Mouse (Mus musculus) hindbrain, embryonic 16.5 days (tissue): ENCODE results near the gene Gnrhr. TPM values are rescaled to one million over a fixed set of nuclear protein-coding genes. Genes with fewer than 3 reads are reported as not detected.

Experiments
- ATAC-seq: fragments of 200-750 bp; cut with Nextera tagmentation; 2 replicates; pipeline ENCODE4 v1.8.0; 2017; ENCODE audit warnings: moderate TSS enrichment, moderate library complexity
- H3K27ac ChIP-seq: fragments of 300-500 bp; sonication (generic); 2 replicates; pipeline ENCODE4 v1.5.1; 2014; ENCODE audit warnings: low read depth, mild to moderate bottlenecking, control low read depth, low read length, moderate library complexity
- H3K27me3 ChIP-seq: fragments of 300-500 bp; sonication (generic); replicated peaks from 2 replicates; pipeline ENCODE4 v1.6.1; 2014; ENCODE audit warnings: low read length; ENCODE audit not compliant: control insufficient read depth, insufficient read depth
- H3K36me3 ChIP-seq: fragments of 300-500 bp; sonication (generic); 2 replicates; pipeline ENCODE4 v1.6.1; 2014; ENCODE audit warnings: mild to moderate bottlenecking, low read length, moderate library complexity, mixed read lengths; ENCODE audit not compliant: control insufficient read depth, insufficient read depth
- H3K4me1 ChIP-seq: fragments of 300-500 bp; sonication (generic); 2 replicates; pipeline ENCODE4 v1.6.1; 2014; ENCODE audit warnings: low read depth, low read length; ENCODE audit not compliant: control insufficient read depth, insufficient read depth
- H3K4me2 ChIP-seq: fragments of 300-500 bp; sonication (generic); 2 replicates; pipeline ENCODE4 v1.6.1; 2014; ENCODE audit warnings: mild to moderate bottlenecking, low read length, control low read depth, moderate library complexity
- H3K4me3 ChIP-seq: fragments of 300-500 bp; sonication (generic); 2 replicates; pipeline ENCODE4 v1.5.1; 2014; ENCODE audit warnings: mild to moderate bottlenecking, low read length, control low read depth, moderate library complexity
- H3K9ac ChIP-seq: fragments of 300-500 bp; sonication (generic); 2 replicates; pipeline ENCODE4 v1.6.1; 2014; ENCODE audit warnings: low read depth, mild to moderate bottlenecking, control low read depth, low read length, moderate library complexity
- H3K9me3 ChIP-seq: fragments of 300-500 bp; sonication (generic); 2 replicates; pipeline ENCODE4 v1.6.1; 2014; ENCODE audit warnings: mild to moderate bottlenecking, low read length, moderate library complexity; ENCODE audit not compliant: control insufficient read depth
- WGBS: fragments of 180-500 bp; shearing (Covaris S2); extraction: QIAGEN DNeasy Blood & Tissue Kit; methylation state at CpG from one replicate; pipeline ENCODE4 v1.1.7; 2014; 5-methylcytosine and 5-hydroxymethylcytosine counted together
- polyA plus RNA-seq: library from polyadenylated mRNA; unstranded; fragments of >200 nt; fragmentation: Nextera tagmentation; extraction: Ambion mirVana; gene quantifications from 2 replicates; pipeline ENCODE4 v1.2.1, GENCODE M21; 2015

Gene Gnrhr
- polyA plus RNA-seq: not detected in 2 replicates

GRCm38 (mm10) chr5:86197801-86198200 is at the start of gene Gnrhr:
TSS of gene Gnrhr (minus strand) at chr5:86197901.
- Histone ChIP-seq H3K4me3 (no peak within 1 kb of the TSS), H3K9ac (no peak within 1 kb of the TSS), H3K27me3 (no peaks in the 10 kb centered on the region), H3K36me3 (no peaks in the 10 kb centered on the region), H3K27ac (no peak within 1 kb of the TSS), H3K9me3 (no peaks in the 10 kb centered on the region), H3K4me1 (no peaks in the 10 kb centered on the region), H3K4me2 (no peak within 1 kb of the TSS)
- WGBS: 92% methylated on average over 10 of the region's 10 CpGs
- no peak for ATAC-seq

- Histone ChIP-seq H3K4me3 (no peak overlapping the region), H3K9ac (no peak overlapping the region), H3K27me3 (no peaks in the 10 kb centered on the region), H3K36me3 (no peaks in the 10 kb centered on the region), H3K4me1 (no peaks in the 10 kb centered on the region), H3K27ac (no peak overlapping the region), H3K9me3 (no peaks in the 10 kb centered on the region), H3K4me2 (no peak overlapping the region)
- 89% methylated on average over 11 of the region's 11 CpGs for WGBS
- ATAC-seq: no peak
Measured at GRCm38 (mm10) chr5:86246559-86246958, 48.9 kb upstream of the Gnrhr start.

GRCm38 (mm10) chr5:86244880-86245279 is 47.2 kb upstream of the Gnrhr start:
- Histone ChIP-seq H3K4me3 (no peak overlapping the region), H3K4me1 (no peaks in the 10 kb centered on the region), H3K27me3 (no peaks in the 10 kb centered on the region), H3K4me2 (no peak overlapping the region), H3K9me3 (no peaks in the 10 kb centered on the region), H3K9ac (no peak overlapping the region), H3K27ac (no peak overlapping the region), H3K36me3 (no peaks in the 10 kb centered on the region)
- WGBS: 65% methylated on average over 1 of the region's 1 CpGs
- no peak for ATAC-seq

DNA sequence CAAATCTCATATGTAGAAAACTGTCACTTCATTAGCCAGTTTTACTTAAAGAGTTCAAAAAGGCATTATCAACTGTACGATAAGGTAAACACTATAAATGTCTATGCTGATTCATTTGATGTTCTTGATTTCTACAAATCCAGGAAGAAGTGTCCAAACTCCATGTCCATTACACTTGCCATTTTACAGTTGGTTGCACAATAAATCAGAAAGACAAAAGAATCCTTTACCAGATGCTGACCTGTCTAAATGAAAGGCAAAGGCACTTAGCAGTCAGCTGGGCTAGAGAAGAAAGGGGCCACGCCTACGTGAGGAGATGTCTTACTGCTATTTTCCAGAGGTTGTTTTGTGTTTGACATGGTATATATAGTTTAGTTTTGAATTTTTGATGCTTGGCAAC is 46.6 kb upstream of the Gnrhr start:
- Histone ChIP-seq H3K4me2 (no peak overlapping the region), H3K27me3 (no peaks in the 10 kb centered on the region), H3K4me1 (no peaks in the 10 kb centered on the region), H3K36me3 (no peaks in the 10 kb centered on the region), H3K4me3 (no peak overlapping the region), H3K9me3 (no peaks in the 10 kb centered on the region), H3K9ac (no peak overlapping the region), H3K27ac (no peak overlapping the region)
- 84% methylated on average over 3 of the region's 3 CpGs for WGBS
- ATAC-seq: no peak

GRCm38 (mm10) chr5:86227156-86227853 is 29.6 kb upstream of the Gnrhr start:
- H3K9me3 ChIP-seq: no peaks in the 10 kb centered on the region
- 81% methylated on average over 5 of the region's 5 CpGs for WGBS

DNA sequence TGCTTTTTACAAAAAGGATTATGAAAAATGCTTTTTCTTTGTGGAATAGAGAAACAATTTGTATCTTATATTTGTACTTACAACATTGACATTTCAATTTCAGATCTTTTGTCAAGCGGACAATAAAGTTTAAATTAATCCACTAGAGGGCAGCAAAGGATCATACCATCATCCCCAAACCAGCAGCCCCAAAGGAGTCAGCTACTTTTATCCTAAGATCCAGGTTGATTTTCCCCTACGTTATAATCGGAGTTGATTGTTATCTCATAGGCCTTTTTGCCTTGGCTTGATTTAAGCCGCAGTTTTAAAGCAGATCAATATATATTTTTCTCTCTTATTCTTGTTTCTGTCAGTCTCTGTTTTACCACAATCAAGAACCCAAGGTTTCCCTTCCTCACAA is 6.3 kb downstream of the Gnrhr start:
- no peaks in the 10 kb centered on the region for H3K4me1 ChIP-seq
- 17% methylated on average over 4 of the region's 4 CpGs for WGBS
- H3K36me3 ChIP-seq: no peaks in the 10 kb centered on the region
- no peak overlapping the region for H3K4me3 ChIP-seq
- no peak overlapping the region for H3K4me2 ChIP-seq
- ATAC-seq: peak; percentile 80
- no peak overlapping the region for H3K27ac ChIP-seq
- H3K9me3 ChIP-seq: no peaks in the 10 kb centered on the region
- no peaks in the 10 kb centered on the region for H3K27me3 ChIP-seq
- H3K9ac ChIP-seq: no peak overlapping the region

More at GRCm38 (mm10) chr5:86227156-86227853, 29.6 kb upstream of the Gnrhr start:
- H3K4me2 ChIP-seq: no peak overlapping the region
- H3K36me3 ChIP-seq: no peaks in the 10 kb centered on the region
- no peak overlapping the region for H3K4me3 ChIP-seq
- no peak for ATAC-seq
- H3K4me1 ChIP-seq: no peaks in the 10 kb centered on the region
- H3K9ac ChIP-seq: no peak overlapping the region
- H3K27ac ChIP-seq: no peak overlapping the region
- H3K27me3 ChIP-seq: no peaks in the 10 kb centered on the region

DNA sequence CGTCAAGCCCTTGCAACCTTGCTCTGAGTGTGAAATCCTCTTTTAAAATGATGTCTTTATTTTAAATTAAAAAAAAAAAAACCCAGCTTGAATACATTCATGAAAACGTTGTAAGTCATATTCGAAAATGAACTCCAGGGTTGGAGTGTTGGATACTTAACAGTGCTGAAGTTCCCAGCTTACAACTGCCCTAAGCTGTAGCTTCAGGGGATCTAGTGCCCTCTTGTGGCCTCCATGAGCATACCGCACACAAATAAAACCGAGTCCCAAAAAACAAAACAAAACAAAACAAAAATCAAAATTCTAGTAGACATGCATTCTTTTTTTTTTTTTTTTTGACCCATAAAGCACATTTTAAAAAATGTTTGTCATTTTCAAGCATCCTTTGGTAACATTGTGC is 6.9 kb downstream of the Gnrhr start:
- no peak overlapping the region for H3K27ac ChIP-seq
- H3K4me1 ChIP-seq: no peaks in the 10 kb centered on the region
- H3K36me3 ChIP-seq: no peaks in the 10 kb centered on the region
- 22% methylated on average over 5 of the region's 5 CpGs for WGBS
- H3K4me3 ChIP-seq: no peak overlapping the region
- H3K9me3 ChIP-seq: no peaks in the 10 kb centered on the region
- no peak overlapping the region for H3K4me2 ChIP-seq
- no peaks in the 10 kb centered on the region for H3K27me3 ChIP-seq
- no peak for ATAC-seq
- no peak overlapping the region for H3K9ac ChIP-seq

GRCm38 (mm10) chr5:86190290-86190689 is 7.4 kb downstream of the Gnrhr start:
- H3K4me1 ChIP-seq: no peaks in the 10 kb centered on the region
- H3K27me3 ChIP-seq: no peaks in the 10 kb centered on the region
- H3K9ac ChIP-seq: no peak overlapping the region
- no peaks in the 10 kb centered on the region for H3K9me3 ChIP-seq
- no peak overlapping the region for H3K4me2 ChIP-seq
- WGBS: 34% methylated on average over 15 of the region's 15 CpGs
- ATAC-seq: no peak
- H3K27ac ChIP-seq: no peak overlapping the region
- H3K36me3 ChIP-seq: no peaks in the 10 kb centered on the region
- H3K4me3 ChIP-seq: no peak overlapping the region

DNA sequence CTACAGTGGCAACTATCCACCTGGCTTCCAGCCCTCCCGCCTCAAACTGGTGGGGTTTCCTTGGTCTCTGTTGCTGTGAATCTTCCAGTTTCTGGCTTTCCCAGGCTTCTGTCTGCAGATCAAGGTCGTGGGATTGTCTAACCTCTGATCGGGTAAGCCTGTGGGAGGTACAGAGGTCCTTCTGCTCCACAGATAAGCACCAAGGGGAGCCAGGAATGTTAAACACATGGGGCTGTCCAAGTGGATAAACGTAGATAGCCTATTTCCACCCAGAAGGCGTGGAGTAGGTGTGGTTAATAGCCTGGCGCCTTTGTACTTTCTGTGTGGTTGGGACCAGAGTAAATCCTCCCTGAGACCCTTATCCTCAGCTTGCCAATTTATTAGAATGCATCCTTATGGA is 10.3 kb downstream of the Gnrhr start:
- H3K9me3 ChIP-seq: no peaks in the 10 kb centered on the region
- no peak overlapping the region for H3K27ac ChIP-seq
- whole genome bisulfite sequencing: 81% methylated on average over 6 of the region's 6 CpGs
- no peak overlapping the region for H3K9ac ChIP-seq
- H3K4me2 ChIP-seq: no peak overlapping the region
- no peaks in the 10 kb centered on the region for H3K4me1 ChIP-seq
- H3K36me3 ChIP-seq: no peaks in the 10 kb centered on the region
- no peaks in the 10 kb centered on the region for H3K27me3 ChIP-seq
- no peak for ATAC-seq
- no peak overlapping the region for H3K4me3 ChIP-seq
